Mouse (Mus musculus) CH12.LX (cell line): ENCODE measurements around the gene Trp53i13. TPM values are rescaled to one million over a fixed set of nuclear protein-coding genes. Genes with fewer than 3 reads are reported as not detected.

Source experiments
- DNase-seq: peaks from one replicate; pipeline ENCODE4 v3.0.0-alpha.2; 2013; ENCODE audit errors: extremely low read depth
- H3K27ac ChIP-seq: 2 replicates; pipeline ENCODE4 v1.5.1; 2012; ENCODE audit warnings: low read depth, mild to moderate bottlenecking, control low read depth, moderate library complexity; ENCODE audit not compliant: insufficient read depth
- H3K27me3 ChIP-seq: replicated peaks from 2 replicates; pipeline ENCODE3; 2012; ENCODE audit warnings: inconsistent platforms
- H3K36me3 ChIP-seq, 2 experiments: replicated peaks in 1 of 2; 2 replicates each; pipeline versions ENCODE3 to v1.6.1; 2012; ENCODE audit warnings: inconsistent platforms in 1 of 2, low read length in 1 of 2, mild to moderate bottlenecking in 1 of 2, mixed read lengths in 1 of 2, moderate library complexity in 1 of 2; ENCODE audit not compliant: control insufficient read depth in 1 of 2, insufficient read depth in 1 of 2
- H3K4me1 ChIP-seq, 2 experiments: 2 replicates each; pipeline ENCODE4 v1.6.1; 2012; ENCODE audit warnings: inconsistent platforms in 1 of 2, moderate library complexity in 1 of 2; ENCODE audit not compliant: insufficient read depth in 2 of 2, control insufficient read depth in 1 of 2
- H3K4me2 ChIP-seq: 2 replicates; pipeline ENCODE4 v1.6.1; 2012; ENCODE audit warnings: low read depth, mild to moderate bottlenecking, control low read depth; ENCODE audit not compliant: poor library complexity, insufficient read depth, severe bottlenecking
- H3K4me3 ChIP-seq, 3 experiments: fragments of 150-350 bp in 1 of 3; sonication (generic) in 1 of 3; replicated peaks in 1 of 3; 2 replicates each; pipeline versions ENCODE3 to v1.5.1; 2011 to 2012; ENCODE audit warnings: low read depth in 2 of 3, low read length in 2 of 3, mild to moderate bottlenecking in 2 of 3, moderate library complexity in 2 of 3, control low read depth in 1 of 3, improper control_type of control experiment in 1 of 3, inconsistent platforms in 1 of 3, mixed read lengths in 1 of 3; ENCODE audit not compliant: poor library complexity in 1 of 3
- H3K79me2 ChIP-seq: replicated peaks from 2 replicates; pipeline ENCODE4 v1.6.1; 2012; ENCODE audit warnings: mild to moderate bottlenecking, moderate library complexity; ENCODE audit not compliant: control insufficient read depth, poor library complexity, insufficient read depth, severe bottlenecking; ENCODE audit errors: extremely low read depth
- H3K9ac ChIP-seq: 2 replicates; pipeline ENCODE4 v1.6.1; 2012; ENCODE audit warnings: low read depth, mild to moderate bottlenecking, control low read depth, moderate library complexity; ENCODE audit not compliant: insufficient read depth
- H3K9me3 ChIP-seq: replicated peaks from 2 replicates; pipeline ENCODE3; 2012; ENCODE audit warnings: low read length, inconsistent platforms, mixed read lengths
- BHLHE40 ChIP-seq: IDR thresholded peaks from 2 replicates; pipeline ENCODE4 v1.6.1; 2011; ENCODE audit warnings: mild to moderate bottlenecking, low read depth, low read length, improper control_type of control experiment
- ELF1 ChIP-seq: IDR thresholded peaks from 2 replicates; pipeline ENCODE4 v1.6.1; 2014; ENCODE audit warnings: low read depth, mild to moderate bottlenecking, inconsistent platforms, low read length, improper control_type of control experiment
- KAT2A ChIP-seq: IDR thresholded peaks from 2 replicates; pipeline ENCODE4 v1.6.1; 2012; ENCODE audit warnings: low read length, improper control_type of control experiment, inconsistent platforms; ENCODE audit not compliant: insufficient replicate concordance
- MAFK ChIP-seq: IDR thresholded peaks from 2 replicates; pipeline ENCODE4 v1.6.1; 2011; ENCODE audit warnings: low read length, improper control_type of control experiment; ENCODE audit not compliant: insufficient replicate concordance
- MAX ChIP-seq: IDR thresholded peaks from 2 replicates; pipeline ENCODE4 v1.6.1; 2011; ENCODE audit warnings: low read length, improper control_type of control experiment
- MXI1 ChIP-seq: IDR thresholded peaks from 2 replicates; pipeline ENCODE4 v1.6.1; 2011; ENCODE audit warnings: mild to moderate bottlenecking, low read depth, low read length, improper control_type of control experiment
- NRF1 ChIP-seq: IDR thresholded peaks from 2 replicates; pipeline ENCODE4 v1.6.1; 2014; ENCODE audit warnings: low read depth, mild to moderate bottlenecking, inconsistent platforms, low read length, improper control_type of control experiment, moderate library complexity
- POLR2AphosphoS2 ChIP-seq: IDR thresholded peaks from 2 replicates; pipeline ENCODE4 v1.6.1; 2011; ENCODE audit warnings: low read depth, low read length, improper control_type of control experiment
- RCOR1 ChIP-seq: conservative IDR thresholded peaks from 2 replicates; pipeline ENCODE4 v1.6.1; 2012; ENCODE audit warnings: low read depth, mild to moderate bottlenecking, inconsistent platforms, low read length, improper control_type of control experiment
- SMC3 ChIP-seq: IDR thresholded peaks from 2 replicates; pipeline ENCODE4 v1.6.1; 2011; ENCODE audit warnings: low read depth, low read length, improper control_type of control experiment
- ZC3H11A ChIP-seq: IDR thresholded peaks from 2 replicates; pipeline ENCODE4 v1.6.1; 2012; ENCODE audit warnings: low read depth, mild to moderate bottlenecking, inconsistent platforms, low read length, improper control_type of control experiment
- dilution Hi-C: fragments of 300-500 bp; cut with MboI; formaldehyde crosslinking; loops from 2 replicates; pipeline ENCODE4 v1.14.3; 2020; ENCODE audit warnings: low sequenced_read_pairs; ENCODE audit not compliant: extremely low pct_unique_long_range_greater_than_20kb, extremely low pct_ligation_motif_present
- in situ Hi-C: fragments of 300-500 bp; cut with MboI; formaldehyde crosslinking; loops from 3 replicates; pipeline ENCODE4 v1.14.3; 2019; ENCODE audit warnings: low sequenced_read_pairs, low pct_ligation_motif_present, low pct_unique_long_range_greater_than_20kb, mixed read lengths
- polyA plus RNA-seq: library from polyadenylated mRNA; unstranded; fragments of >175 nt; gene quantifications from 2 replicates; pipeline ENCODE4 v1.2.1, GENCODE M21; 2012; ENCODE audit warnings: low read depth; ENCODE audit not compliant: insufficient read length
- total RNA-seq, 2 experiments: library from RNA; depleted of rRNA; stranded (reverse); fragments of 300-350 nt in 1 of 2; fragments of >200 nt in 1 of 2; gene quantifications; 2 replicates each; pipeline ENCODE4 v1.2.3; 2012 to 2014

The Trp53i13 gene
- total and polyA plus RNA-seq, 3 experiments, result 6.7 to 12.8 (median 12.6) TPM

DNA sequence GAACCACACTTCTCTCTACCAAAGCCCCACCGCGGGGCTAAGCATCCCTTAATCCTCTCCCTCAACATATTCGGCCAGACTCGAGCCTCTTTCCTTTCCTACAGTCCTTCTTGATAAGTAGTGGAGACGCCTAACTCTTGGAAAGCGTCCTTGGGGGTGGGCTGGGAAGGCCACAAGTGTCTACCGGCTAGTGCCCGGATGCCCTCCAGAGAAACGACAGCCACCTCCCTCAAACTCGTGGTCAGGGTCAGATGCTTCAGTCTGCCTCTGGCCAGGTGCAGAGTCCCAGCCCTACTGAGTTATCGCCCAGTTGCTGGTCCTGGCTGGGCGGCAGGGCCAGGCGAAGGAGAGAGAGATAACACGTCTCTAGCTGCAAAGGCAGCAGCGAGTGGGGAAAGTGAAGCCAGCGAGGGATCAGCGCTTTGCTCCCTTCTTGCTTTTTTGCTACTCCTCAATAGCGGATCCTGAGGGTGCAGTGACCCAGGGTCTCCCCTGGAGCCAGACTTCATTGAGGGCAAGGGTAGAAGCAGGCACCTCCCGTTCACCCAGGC lies 1.4 kb downstream of the Trp53i13 start:
- Histone ChIP-seq H3K9ac (no peak overlapping the region), H3K4me1 (peaks cover 18 to 50% of the 10 kb centered on the region in 2 experiments), H3K79me2 (no peaks in the 10 kb centered on the region), H3K9me3 (peaks cover 12% of the 10 kb centered on the region), H3K27ac (no peak overlapping the region), H3K4me3 (no peak overlapping the region), H3K4me2 (peak overlapping the region; percentile 24), H3K27me3 (no peaks in the 10 kb centered on the region), H3K36me3 (peaks cover 0 to 26% of the 10 kb centered on the region in 2 experiments)
- dilution Hi-C loops (no loop called here), in situ Hi-C loops (loop anchor here (10.0 kb wide), 1 partner anchor 280 kb away; no protein-coding TSS in a partner anchor)
- TF ChIP-seq MAFK (no peak), ZC3H11A (no peak), KAT2A (no peak), ELF1 (no peak), MAX (no peak), NRF1 (no peak), MXI1 (no peak), POLR2AphosphoS2 (no peak), SMC3 (no peak), BHLHE40 (no peak)
- DNase-seq, result no peak

DNA sequence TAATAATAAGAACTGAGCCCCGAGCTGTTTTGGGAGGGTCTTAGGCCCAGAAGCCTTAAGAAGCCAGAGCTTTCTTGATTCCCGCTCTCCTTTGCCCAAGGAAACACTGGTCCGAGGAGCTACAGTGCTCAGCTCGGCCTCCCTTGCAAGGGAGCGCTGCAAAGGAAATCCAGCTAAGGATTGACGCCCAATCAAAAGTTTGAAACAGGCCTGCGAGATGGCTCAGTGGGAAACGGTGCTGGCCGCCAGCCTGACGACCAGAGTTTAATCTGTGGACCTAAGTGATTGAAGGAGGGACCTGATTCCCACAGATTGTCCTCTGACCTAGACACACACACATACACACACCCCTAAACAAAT lies 2.0 kb downstream of the Trp53i13 start:
- in situ Hi-C loops (loop anchor here (10.0 kb wide), 1 partner anchor 281 kb away; no protein-coding TSS in a partner anchor), dilution Hi-C loops (no loop called here)
- peak overlapping the region; percentile 64 to 72 (median 67) for H3K4me3 ChIP-seq
- no peak for DNase-seq
- H3K9ac ChIP-seq, result peak overlapping the region; percentile 53
- H3K36me3 ChIP-seq, result peaks cover 0 to 31% of the 10 kb centered on the region in 2 experiments
- no peaks in the 10 kb centered on the region for H3K79me2 ChIP-seq
- H3K27me3 ChIP-seq, result no peaks in the 10 kb centered on the region
- H3K9me3 ChIP-seq, result peaks cover 12% of the 10 kb centered on the region
- H3K27ac ChIP-seq, result no peak overlapping the region
- TF ChIP-seq RCOR1, result no peak
- TF ChIP-seq, all 38 proteins: peak for 0
- Histone ChIP-seq H3K4me1 (peaks cover 12 to 47% of the 10 kb centered on the region in 2 experiments), H3K4me2 (peak overlapping the region; percentile 65)
